Mouse (Mus musculus) cerebellum, postnatal 14 days (tissue): Measurements from ENCODE around the gene Olfr1276.

Experiments
- DNase-seq, 2 experiments: peaks; one replicate each; pipeline ENCODE4 v3.0.0; 2021; ENCODE audit warnings: mixed read lengths in 2 of 2

The Olfr1276 gene

GRCm38 (mm10) chr2:111254216-111254615 lies at the start of gene Olfr1276:
Gene Olfr1276, plus strand, starts transcription at chr2:111254516.
- DNase-seq: no peak

- DNase-seq: no peak
Observed at GRCm38 (mm10) chr2:111229502-111229901, 24.8 kb upstream of the Olfr1276 start, which contains the start of gene 4930430A15Rik. Gene 4930430A15Rik, minus strand, starts transcription at chr2:111229602.

GRCm38 (mm10) chr2:111235186-111235585 lies 19.1 kb upstream of the Olfr1276 start, which contains the start of gene Olfr1275:
Gene Olfr1275, minus strand, starts transcription at chr2:111235286.
- no peak for DNase-seq

GRCm38 (mm10) chr2:111274006-111274405 lies 19.7 kb downstream of the Olfr1276 start, which contains the start of gene Olfr1277:
Gene Olfr1277, minus strand, starts transcription at chr2:111274106.
- DNase-seq: no peak

- no peak for DNase-seq
Observed at GRCm38 (mm10) chr2:111289836-111290235, 35.5 kb downstream of the Olfr1276 start, which contains the start of gene Olfr1278. Gene Olfr1278, plus strand, starts transcription at chr2:111290136.

GRCm38 (mm10) chr2:111298541-111298940 lies 44.2 kb downstream of the Olfr1276 start:
- no peak for DNase-seq

GRCm38 (mm10) chr2:111300374-111300773 lies 46.1 kb downstream of the Olfr1276 start, which contains the start of gene Olfr1279:
Gene Olfr1279, plus strand, starts transcription at chr2:111300635.
- no peak for DNase-seq
